9 mouse cellular contexts compared by ENCODE assay signal in the genomic region with DNA sequence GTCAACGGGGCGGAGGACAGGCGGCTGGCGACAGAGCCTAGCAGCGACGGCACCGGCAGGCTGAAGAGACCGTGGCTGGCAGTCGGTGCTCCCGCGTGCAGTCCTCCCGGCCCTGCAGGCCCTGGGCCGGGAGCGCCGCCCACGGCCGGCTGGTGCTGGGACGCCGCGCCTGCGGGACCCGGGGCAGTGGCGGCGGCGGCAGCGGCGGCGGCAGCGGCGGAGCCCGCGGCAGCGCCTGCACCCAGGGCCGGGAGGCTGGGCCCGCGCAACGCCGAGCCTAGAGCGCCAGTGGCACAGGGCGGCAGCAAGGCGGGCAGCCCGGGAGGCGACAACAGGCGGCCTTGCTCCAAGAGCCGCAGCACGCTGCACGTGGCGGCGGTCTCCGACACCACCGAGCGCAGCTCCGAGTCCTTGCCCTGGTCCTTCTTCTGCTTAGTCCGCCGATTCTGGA. TPM values are rescaled to one million over a fixed set of nuclear protein-coding genes. Genes with fewer than 3 reads are reported as not detected.
DNase-seq lines count a peak whose midpoint lies in the region; ATAC-seq lines count a peak whose summit lies in the region.
"Had no signal": no experiment of that assay in that cellular context is flagged by ENCODE, and none has a peak within 500 bp of the region (broad histone marks: within the 10 kb centered on the region; RNA-seq: fewer than 3 reads in every experiment).

No protein-coding gene starts in this region.

- no peaks in the 10 kb centered on the region for H3K9me3 ChIP-seq in hindbrain, embryonic 16.5 days (ENCODE audit: control insufficient read depth, low read length)

- intact Hi-C loops in left cerebral cortex, postnatal 14 days (cut with DNase I), result loop anchor here (10.0 kb wide), 1 partner anchor 298 kb away; no protein-coding TSS in a partner anchor

- peaks cover 18% of the 10 kb centered on the region for H3K4me1 ChIP-seq in hindbrain, embryonic 16.5 days (ENCODE audit: control insufficient read depth, insufficient read depth, low read depth, low read length)

- H3K27ac ChIP-seq in hindbrain, embryonic 16.5 days (ENCODE audit: low read depth, low read length), result no peak overlapping the region

- H3K4me2 ChIP-seq in hindbrain, embryonic 16.5 days (ENCODE audit: low read length), result peak overlapping the region; percentile 67

- DNase-seq in adrenal gland, adult 2 months, result peak; percentile 66
- no peak for DNase-seq in adrenal gland, postnatal 4 days (ENCODE audit: low spot score in 2 of 2)
- DNase-seq in right cerebral cortex, postnatal 4 days, result peak; percentile 33
- DNase-seq in right cerebral cortex, postnatal 14 days, result no peak
- DNase-seq in lung, postnatal 10 days, result peak; percentile 16
- peak; percentile 19 for DNase-seq in testis, postnatal 14 days (ENCODE audit: low spot score)
- no peak for DNase-seq in left cerebral cortex, postnatal 14 days (ENCODE audit: low spot score in 2 of 2)

- peak overlapping the region; percentile 39 for H3K4me3 ChIP-seq in hindbrain, embryonic 16.5 days (ENCODE audit: low read length)

- peak overlapping the region; percentile 24; the same call in 1 of the 2 replicates for H3K9ac ChIP-seq in hindbrain, embryonic 16.5 days (ENCODE audit: low read depth, low read length)

- H3K36me3 ChIP-seq in hindbrain, embryonic 16.5 days (ENCODE audit: control insufficient read depth, insufficient read depth, low read length), result no peaks in the 10 kb centered on the region

- under 1% methylated on average over 49 of the region's 55 CpGs for WGBS in hindbrain, embryonic 16.5 days

- H3K27me3 ChIP-seq in hindbrain, embryonic 16.5 days (replicated peaks; ENCODE audit: control insufficient read depth, insufficient read depth, low read length), result peaks cover 63% of the 10 kb centered on the region

- ATAC-seq in hindbrain, embryonic 16.5 days, result peak; percentile 63

RNA-seq across cellular contexts. Expression of gene Vax1, which starts 3.5 kb away (rescaled TPM):
- total RNA-seq in adrenal gland, adult 2 months (2021), result not detected
- polyA plus RNA-seq in adrenal gland, adult 2 months (2012; rRNA removed), result not detected in 2 replicates
- not detected for total RNA-seq in adrenal gland, postnatal 4 days (2021)
- 0.31 TPM in 1 of 2 replicates, not detected in the other for polyA plus RNA-seq in hindbrain, embryonic 16.5 days (2015; fragmentation: Nextera tagmentation; extraction: Ambion mirVana)
- 1 to 10 TPM in 1 of 2 experiments, under 1 TPM in 1; 0.68 to 1.5 TPM for total RNA-seq in left cerebral cortex, postnatal 14 days (2021)
- total RNA-seq: common myeloid progenitor, adult 5-6 weeks had no signal

RNA-seq across cellular contexts. Expression of gene Kcnk18, which starts 52.7 kb away (rescaled TPM):
- not detected for total RNA-seq in adrenal gland, adult 2 months (2021)
- polyA plus RNA-seq in adrenal gland, adult 2 months (2012; rRNA removed), result not detected in 2 replicates
- total RNA-seq in adrenal gland, postnatal 4 days (2021), result not detected
- 0.05 and 0.11 TPM in 2 replicates for polyA plus RNA-seq in hindbrain, embryonic 16.5 days (2015; fragmentation: Nextera tagmentation; extraction: Ambion mirVana)
- total RNA-seq in left cerebral cortex, postnatal 14 days (2021), result not detected
- total RNA-seq: common myeloid progenitor, adult 5-6 weeks had no signal

Comparison
In these comparisons a context has a peak if more than half of its experiments do, and no peak if none do; other contexts are left out.
1. DNase-seq: peak in adrenal gland, adult 2 months (single experiment), right cerebral cortex, postnatal 4 days (single experiment), lung, postnatal 10 days (single experiment) and testis, postnatal 14 days (single experiment); none in adrenal gland, postnatal 4 days (0 of 2), right cerebral cortex, postnatal 14 days (single experiment) and left cerebral cortex, postnatal 14 days (0 of 2).